Mouse (Mus musculus) ovary, postnatal 36 days (tissue): ENCODE measurements around the gene Cpn2.

Experiments used
- DNase-seq: peaks from one replicate; pipeline ENCODE4 v3.0.0; 2022; ENCODE audit warnings: low spot score, mixed read lengths

Gene Cpn2

DNA sequence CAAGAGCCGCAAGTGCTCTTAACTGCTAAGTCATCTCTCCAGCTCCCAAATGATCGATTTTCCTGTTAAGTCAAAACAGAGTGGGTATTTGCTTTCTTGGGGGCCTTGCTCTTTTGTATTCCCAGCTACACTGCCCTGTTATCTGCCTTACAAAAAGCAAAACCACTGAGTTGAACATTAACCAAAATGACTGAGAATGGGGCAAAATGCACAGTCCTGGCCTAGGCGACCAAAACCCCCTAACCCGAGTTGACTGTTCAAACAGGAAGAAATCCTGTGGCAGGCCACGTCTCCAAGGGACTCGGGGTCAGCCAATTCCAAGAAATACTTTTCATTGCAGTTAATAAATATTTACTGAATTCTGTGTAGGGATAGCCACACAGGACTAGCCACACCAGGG is 28.5 kb downstream of the Cpn2 start:
- no peak for DNase-seq

DNA sequence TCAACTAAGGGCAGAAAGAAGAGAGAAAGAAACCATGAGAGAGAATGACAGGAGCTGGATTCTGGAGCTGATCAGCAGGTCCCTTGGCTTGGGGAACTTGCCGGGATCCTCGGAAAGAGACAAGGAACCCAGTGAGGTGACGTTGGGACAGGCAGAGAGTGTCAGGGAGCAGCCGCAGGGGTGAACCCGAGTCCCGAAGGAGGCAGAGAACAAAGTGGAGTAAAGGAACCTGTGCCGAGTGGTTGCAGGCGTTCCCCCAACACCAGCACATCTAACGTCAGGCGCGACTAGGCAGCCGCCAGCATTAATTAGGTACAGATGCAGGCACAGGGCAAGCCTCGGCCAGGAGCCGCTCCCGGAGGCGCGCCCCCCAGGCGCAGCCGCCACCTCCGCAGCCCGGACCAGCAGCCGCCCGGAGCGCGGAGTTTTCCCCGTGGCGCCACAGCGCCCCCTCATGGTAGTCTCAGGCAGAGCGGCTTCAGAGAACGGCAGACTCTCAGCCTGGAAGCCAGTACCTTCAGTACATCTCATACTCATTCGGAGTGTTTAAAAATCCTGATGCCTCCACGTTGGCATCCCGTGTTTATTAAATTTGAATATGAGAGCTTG is 31.1 kb downstream of the Cpn2 start:
- peak; percentile 88 for DNase-seq

DNA sequence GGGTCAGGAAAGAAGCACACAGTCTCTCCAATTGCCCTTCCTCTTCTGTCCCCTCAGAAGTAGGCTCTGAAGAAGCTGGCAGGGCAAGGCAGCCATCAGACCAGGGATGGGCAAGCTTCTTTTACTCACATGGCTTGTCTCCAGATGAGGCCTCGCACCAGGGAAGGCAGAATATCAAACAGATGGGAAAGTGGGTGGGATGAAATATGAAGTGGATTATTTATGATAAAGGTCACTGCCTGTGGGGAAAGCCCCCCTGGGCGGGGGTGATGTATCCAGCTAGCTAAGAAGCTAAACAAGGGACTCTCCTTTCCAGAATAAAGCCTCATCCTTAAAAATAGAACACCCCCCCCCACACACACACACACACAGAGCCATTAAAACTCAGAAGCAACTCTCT is 31.7 kb downstream of the Cpn2 start:
- DNase-seq, result no peak

DNA sequence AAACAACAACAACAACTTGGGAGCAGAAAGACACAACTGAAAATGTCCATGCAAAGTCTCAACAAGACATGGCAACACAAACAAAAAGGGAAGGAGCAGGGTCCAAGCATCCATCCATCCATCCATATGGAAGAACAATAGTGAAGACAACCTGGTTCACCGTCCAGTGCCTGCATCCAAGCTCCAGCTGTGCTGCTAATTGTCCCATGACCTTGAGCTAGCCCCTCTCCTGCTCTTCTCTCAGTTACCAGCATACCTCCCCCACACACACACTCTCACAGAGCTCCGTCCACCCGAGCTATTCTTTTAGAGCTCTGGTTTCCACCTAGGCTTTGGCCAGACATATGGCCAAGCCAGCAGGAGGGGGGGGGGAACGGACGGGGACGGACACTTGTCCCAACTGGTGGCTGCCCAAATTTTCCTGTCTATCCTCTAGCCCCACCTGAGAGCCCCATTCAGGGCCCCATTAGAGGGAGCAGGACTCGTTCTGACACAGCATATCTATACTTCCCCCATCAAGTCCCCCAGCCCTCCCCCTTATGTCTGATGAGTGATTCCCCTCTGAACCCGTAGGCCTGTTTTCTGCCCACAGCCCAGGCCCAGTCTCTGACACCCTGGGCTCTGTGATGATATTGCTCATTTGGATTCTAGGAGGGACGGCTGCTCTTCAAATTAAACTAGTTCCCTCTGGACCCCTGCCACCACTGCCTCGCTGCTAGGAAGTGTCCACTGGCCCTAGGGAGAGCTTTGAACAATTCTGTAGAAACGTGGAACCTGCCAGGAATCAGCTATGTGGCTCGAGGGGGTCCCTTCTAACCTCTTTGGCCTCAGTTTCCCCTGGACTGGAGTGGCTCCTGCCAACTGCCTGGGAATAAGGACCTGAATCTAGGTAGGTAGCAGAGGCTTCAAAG is 32.4 kb downstream of the Cpn2 start:
- DNase-seq, result no peak

DNA sequence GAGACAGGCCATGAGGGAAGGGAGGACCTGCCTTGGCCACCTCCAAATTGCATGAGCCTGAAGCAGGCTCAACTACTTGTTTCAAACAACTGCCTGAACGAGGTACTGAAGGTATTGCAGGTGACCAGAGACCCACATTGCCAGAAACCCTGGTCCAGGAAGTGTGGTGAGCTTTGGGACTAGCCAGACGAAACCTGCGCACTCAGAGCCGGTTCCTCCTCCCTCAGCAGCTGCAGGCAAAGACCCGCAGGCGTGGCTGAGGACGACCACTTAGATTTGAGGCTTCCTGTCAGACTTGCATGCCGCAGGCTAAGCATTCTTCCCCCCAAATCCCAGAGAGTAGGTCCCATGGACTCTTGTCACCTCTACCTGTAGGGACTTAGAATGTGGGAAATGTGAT is 33.2 kb downstream of the Cpn2 start:
- no peak for DNase-seq

DNA sequence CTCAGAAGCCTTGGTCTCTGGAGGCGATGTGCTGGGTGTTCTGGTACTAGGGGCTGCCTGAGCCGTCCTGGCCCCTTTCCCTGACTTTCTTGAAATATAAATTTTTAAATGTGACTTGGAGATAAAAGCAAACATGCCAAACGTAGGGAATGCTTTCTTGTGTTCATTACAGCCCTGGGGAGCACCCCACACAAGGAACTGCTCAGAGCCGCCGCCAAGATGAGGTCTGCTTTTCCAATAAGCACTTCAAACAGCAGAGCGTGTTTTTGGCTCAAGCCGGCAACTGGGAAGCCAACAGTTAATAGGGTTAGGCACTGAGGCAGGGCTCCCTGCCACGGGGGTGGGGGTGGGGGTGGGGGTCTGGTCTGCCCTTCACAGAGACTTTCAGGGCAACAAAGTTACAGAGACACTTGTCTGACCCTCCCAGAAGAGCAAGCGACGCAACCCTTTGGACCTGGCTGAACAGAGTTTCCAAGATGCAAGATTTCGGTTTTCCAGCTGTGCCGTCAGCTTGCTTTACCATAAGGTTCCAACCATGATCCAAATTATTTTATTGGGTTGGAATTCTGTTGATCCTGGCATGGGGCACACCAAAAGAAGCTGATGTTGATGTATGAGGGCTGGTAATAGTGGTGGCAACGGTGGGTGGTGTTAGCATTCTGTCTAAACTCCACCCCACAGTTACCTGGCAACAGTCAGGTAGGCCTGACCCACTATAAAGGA is 35.3 kb downstream of the Cpn2 start:
- no peak for DNase-seq

DNA sequence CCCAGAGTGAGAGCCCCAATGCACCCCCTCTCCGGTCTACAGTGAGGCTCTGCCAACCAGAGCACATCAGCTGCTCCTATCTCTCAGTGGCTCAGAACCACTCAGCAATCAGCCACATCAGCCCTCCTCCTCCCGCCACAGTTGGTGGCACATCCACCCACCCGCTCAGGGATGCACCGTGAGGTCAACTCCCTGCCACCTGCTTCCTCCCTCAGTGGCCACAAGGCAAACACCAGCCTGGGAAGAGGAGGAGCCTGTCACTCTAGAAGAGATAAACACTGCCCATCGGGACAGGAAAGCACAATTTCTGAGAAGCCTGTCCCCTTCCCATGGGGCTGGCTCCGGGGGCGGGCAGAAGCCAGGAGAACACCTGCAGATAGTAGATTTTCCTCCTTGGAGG is 39.9 kb downstream of the Cpn2 start:
- no peak for DNase-seq

DNA sequence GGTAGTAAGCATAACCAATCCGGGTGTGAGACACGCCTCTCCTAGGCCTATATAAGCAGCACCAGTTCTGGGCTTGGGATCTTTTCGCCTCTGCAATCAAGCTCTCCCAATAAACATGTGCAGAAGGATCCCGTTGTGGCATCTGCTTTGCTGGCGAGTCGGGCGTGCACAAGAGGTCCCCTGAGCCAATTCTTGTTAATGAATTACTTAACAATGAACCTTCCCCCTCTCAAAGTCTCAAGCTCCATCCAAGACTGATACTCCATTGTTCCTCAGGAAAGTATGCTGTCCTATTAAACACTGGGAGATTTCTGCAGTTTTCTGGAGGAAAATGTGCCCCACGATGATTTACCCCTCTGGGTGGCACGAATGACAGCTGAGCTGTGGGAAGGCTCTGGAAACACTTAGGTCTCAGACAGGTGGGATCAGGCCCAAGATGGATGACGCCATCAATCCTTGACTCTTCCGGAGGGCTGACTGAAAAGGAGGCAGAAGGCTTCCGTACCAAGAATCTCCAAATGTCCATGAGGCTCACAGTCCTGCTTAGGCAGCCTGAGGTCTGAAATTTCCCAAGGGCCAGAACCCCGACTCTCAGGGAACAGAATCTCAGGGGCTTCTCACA is 46.0 kb downstream of the Cpn2 start:
- no peak for DNase-seq

DNA sequence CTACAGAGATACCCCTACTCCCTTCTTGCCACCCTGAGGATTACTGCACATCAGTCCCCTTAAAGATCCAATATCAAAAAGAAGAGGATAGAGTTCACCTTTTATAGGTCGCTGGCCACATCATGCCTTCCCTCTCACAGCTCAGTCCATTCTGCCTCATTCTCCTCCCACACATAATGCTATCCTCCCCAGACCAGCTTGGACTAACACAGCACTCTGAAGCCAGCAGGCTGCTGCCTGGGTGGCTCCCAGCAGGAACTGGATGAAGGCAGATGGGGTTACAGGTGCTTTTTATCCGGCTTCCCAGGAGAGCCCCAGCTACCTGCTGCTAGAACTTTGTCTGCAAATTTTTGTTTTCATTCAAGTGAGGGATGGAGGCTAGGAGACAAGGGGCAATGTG is 51.5 kb downstream of the Cpn2 start:
- DNase-seq, result no peak

DNA sequence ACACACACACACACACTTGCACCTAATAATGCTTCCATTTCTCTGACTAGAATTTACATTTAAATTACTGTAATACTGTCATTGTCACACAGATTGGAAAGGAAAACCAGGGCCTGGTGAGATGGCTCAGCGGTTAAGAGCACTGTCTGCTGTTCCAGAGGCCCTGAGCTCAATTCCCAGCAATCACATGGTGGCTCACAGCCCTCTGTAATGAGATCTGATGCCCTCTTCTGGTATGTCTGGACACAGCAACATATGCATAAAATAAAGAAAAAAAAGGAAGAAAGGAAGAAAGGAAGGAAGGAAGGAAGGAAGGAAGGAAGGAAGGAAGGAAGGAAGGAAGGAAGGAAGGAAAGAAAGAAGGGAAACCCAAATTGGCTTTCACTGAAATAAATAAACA is 53.7 kb downstream of the Cpn2 start:
- no peak for DNase-seq

DNA sequence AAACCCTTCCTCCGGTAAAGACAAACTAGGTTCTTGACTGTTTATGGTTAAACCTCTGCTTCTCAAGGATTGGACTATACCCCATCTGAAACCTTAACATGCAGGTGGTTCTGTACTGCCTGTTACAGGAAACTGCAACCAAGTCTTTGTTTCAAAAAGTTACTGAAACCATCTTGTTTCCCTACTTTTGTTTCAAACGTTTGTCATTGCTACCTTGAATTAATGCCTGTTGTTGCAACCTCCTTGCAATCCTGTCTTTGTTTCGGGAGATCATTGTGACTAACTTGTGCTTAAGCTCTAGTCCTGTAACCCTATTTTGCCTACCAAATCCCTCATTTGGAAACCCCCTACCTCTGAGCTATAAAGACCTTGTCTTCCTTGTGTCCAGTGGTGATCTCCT is 55.3 kb downstream of the Cpn2 start:
- no peak for DNase-seq

DNA sequence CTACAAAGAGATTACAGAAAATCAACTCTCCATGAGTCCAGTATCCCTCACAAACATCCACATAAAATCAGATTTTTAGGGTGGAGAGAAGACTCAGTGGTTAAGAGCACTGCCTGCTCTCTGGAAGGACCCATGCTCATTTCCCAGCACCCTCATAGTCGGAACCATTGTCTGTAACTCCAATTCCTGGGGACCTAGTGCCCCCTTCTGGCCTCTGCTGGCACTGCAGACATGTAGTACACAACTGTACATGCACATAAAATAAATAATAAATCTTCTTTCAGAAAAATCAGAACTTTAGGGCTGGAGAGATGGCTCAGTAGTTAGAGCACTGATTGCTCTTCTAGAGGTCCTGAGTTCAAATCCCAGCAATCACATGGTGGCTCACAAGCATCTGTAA is 58.0 kb downstream of the Cpn2 start:
- DNase-seq, result no peak

DNA sequence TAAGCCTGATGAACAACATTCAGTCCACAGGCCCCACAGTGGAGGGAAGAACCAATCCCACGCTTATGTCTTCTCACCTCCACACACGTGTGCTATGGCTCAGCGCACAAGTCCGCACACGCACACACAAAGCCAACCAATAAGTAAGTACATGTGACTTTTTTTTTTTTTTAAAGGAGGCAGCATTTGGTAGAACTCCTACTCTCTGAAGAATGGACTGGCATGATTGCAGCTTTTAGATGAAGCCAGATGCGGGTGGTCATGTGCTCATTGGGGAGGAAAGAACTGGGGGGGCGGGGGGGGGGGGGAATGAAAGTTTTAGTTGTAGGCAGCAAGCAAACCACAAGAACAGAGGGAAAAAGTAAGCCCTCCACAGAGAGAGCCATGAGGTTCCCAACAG is 59.3 kb downstream of the Cpn2 start:
- no peak for DNase-seq

DNA sequence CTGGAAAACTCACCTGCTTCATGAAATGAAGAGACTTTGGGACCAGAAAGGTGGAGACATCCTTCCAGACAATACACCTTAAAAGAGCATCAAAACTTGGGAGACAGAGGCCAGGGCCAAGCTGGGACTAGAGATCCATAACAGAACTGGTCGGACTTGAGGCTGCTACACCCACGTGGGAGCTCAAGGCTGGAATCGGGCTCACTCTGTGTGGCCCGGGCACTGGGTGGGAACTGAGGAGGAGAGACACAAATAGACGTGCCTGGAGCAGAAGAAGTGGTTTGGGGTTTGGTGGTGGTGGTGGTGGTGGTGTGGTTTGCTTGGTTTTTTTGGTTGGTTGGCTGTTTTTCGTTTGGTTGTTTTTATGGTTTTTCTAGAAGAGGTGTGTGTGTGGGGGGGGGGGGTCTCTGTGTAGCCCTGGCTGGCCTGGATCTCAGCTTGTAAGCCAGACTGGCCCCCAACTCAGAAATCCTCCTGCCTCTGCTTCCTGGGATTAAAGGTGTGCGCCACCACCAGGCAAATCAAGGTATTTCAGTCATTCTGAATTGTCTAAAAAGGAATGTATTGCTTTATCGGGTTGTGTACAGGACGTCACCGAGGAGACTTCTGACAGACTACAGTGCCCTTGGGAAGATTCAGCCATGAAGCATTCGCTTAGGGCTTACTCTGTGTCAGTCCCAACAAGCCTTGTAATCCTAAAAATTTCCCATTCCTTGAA is 60.0 kb downstream of the Cpn2 start:
- no peak for DNase-seq
